Mouse (Mus musculus): ENCODE results near the gene Gimap1. TPM values are rescaled to one million over a fixed set of nuclear protein-coding genes. Genes with fewer than 3 reads are reported as not detected.

Gimap1 gene
- 99.2 to 313 TPM (median 123 TPM) in 3 replicates for total RNA-seq (2017)

- peak; percentile 59; the same call in 1 of the 2 replicates for ATAC-seq (replicated peaks; ENCODE audit: insufficient number of reproducible peaks, low FRiP score, low TSS enrichment, poor library complexity, severe bottlenecking)
Observed at GRCm38 (mm10) chr6:48738961-48739779, at the start of gene Gimap1. Gene Gimap1 (plus strand): TSS chr6:48739054.

GRCm38 (mm10) chr6:48689320-48689719, 49.5 kb upstream of the Gimap1 start:
- ATAC-seq (replicated peaks; ENCODE audit: insufficient number of reproducible peaks, low FRiP score, low TSS enrichment, poor library complexity, severe bottlenecking) = no peak

- peak; percentile 45; the same call in 1 of the 2 replicates for ATAC-seq (replicated peaks; ENCODE audit: insufficient number of reproducible peaks, low FRiP score, low TSS enrichment, poor library complexity, severe bottlenecking)
Observed at GRCm38 (mm10) chr6:48692962-48693361, 45.9 kb upstream of the Gimap1 start.

- no peak for ATAC-seq (replicated peaks; ENCODE audit: insufficient number of reproducible peaks, low FRiP score, low TSS enrichment, poor library complexity, severe bottlenecking)
Observed at GRCm38 (mm10) chr6:48696830-48697554, 41.9 kb upstream of the Gimap1 start.

- ATAC-seq (replicated peaks; ENCODE audit: insufficient number of reproducible peaks, low FRiP score, low TSS enrichment, poor library complexity, severe bottlenecking) = no peak
Observed at GRCm38 (mm10) chr6:48697555-48697930, 41.3 kb upstream of the Gimap1 start.

- no peak for ATAC-seq (replicated peaks; ENCODE audit: insufficient number of reproducible peaks, low FRiP score, low TSS enrichment, poor library complexity, severe bottlenecking)
Observed at GRCm38 (mm10) chr6:48698066-48698856, 40.6 kb upstream of the Gimap1 start.

GRCm38 (mm10) chr6:48698888-48699287, 40.0 kb upstream of the Gimap1 start:
- no peak for ATAC-seq (replicated peaks; ENCODE audit: insufficient number of reproducible peaks, low FRiP score, low TSS enrichment, poor library complexity, severe bottlenecking)

GRCm38 (mm10) chr6:48700251-48701075, 38.4 kb upstream of the Gimap1 start:
- ATAC-seq (replicated peaks; ENCODE audit: insufficient number of reproducible peaks, low FRiP score, low TSS enrichment, poor library complexity, severe bottlenecking) = peak; percentile 37; the same call in 1 of the 2 replicates

- ATAC-seq (replicated peaks; ENCODE audit: insufficient number of reproducible peaks, low FRiP score, low TSS enrichment, poor library complexity, severe bottlenecking) = no peak
Observed at GRCm38 (mm10) chr6:48702146-48702545, 36.7 kb upstream of the Gimap1 start.

GRCm38 (mm10) chr6:48702601-48703000, 36.3 kb upstream of the Gimap1 start:
- no peak for ATAC-seq (replicated peaks; ENCODE audit: insufficient number of reproducible peaks, low FRiP score, low TSS enrichment, poor library complexity, severe bottlenecking)

- no peak for ATAC-seq (replicated peaks; ENCODE audit: insufficient number of reproducible peaks, low FRiP score, low TSS enrichment, poor library complexity, severe bottlenecking)
Observed at GRCm38 (mm10) chr6:48704146-48704545, 34.7 kb upstream of the Gimap1 start.

- ATAC-seq (replicated peaks; ENCODE audit: insufficient number of reproducible peaks, low FRiP score, low TSS enrichment, poor library complexity, severe bottlenecking) = no peak
Observed at GRCm38 (mm10) chr6:48706130-48706529, 32.7 kb upstream of the Gimap1 start.

GRCm38 (mm10) chr6:48718455-48718854, 20.4 kb upstream of the Gimap1 start, which contains the start of the genes Gm28053 and Gimap7:
Gene Gm28053 (plus strand): TSS chr6:48718607.
Gene Gimap7 (plus strand): TSS chr6:48718621.
- ATAC-seq (replicated peaks; ENCODE audit: insufficient number of reproducible peaks, low FRiP score, low TSS enrichment, poor library complexity, severe bottlenecking) = peak; percentile 76

- no peak for ATAC-seq (replicated peaks; ENCODE audit: insufficient number of reproducible peaks, low FRiP score, low TSS enrichment, poor library complexity, severe bottlenecking)
Observed at GRCm38 (mm10) chr6:48720326-48720725, 18.5 kb upstream of the Gimap1 start.

GRCm38 (mm10) chr6:48723468-48723867, 15.4 kb upstream of the Gimap1 start:
- no peak for ATAC-seq (replicated peaks; ENCODE audit: insufficient number of reproducible peaks, low FRiP score, low TSS enrichment, poor library complexity, severe bottlenecking)

GRCm38 (mm10) chr6:48725476-48725875, 13.4 kb upstream of the Gimap1 start:
- ATAC-seq (replicated peaks; ENCODE audit: insufficient number of reproducible peaks, low FRiP score, low TSS enrichment, poor library complexity, severe bottlenecking) = peak; percentile 44

- ATAC-seq (replicated peaks; ENCODE audit: insufficient number of reproducible peaks, low FRiP score, low TSS enrichment, poor library complexity, severe bottlenecking) = peak; percentile 36; the same call in 1 of the 2 replicates
Observed at GRCm38 (mm10) chr6:48727761-48728160, 11.1 kb upstream of the Gimap1 start.

GRCm38 (mm10) chr6:48732864-48733304, 6.0 kb upstream of the Gimap1 start:
- ATAC-seq (replicated peaks; ENCODE audit: insufficient number of reproducible peaks, low FRiP score, low TSS enrichment, poor library complexity, severe bottlenecking) = peak; percentile 83
